Mouse (Mus musculus) WW6 (cell line): ENCODE results near the gene Tle3.

Experiments used
- DNase-seq: peaks from one replicate; pipeline ENCODE4 v3.0.0-alpha.2; 2013; ENCODE audit warnings: low read depth, low spot score

Tle3 gene

GRCm38 (mm10) chr9:61435191-61435989 lies 63.2 kb downstream of the Tle3 start:
- DNase-seq = peak; percentile 42

- no peak for DNase-seq
Observed at GRCm38 (mm10) chr9:61436104-61436503, 63.9 kb downstream of the Tle3 start.

GRCm38 (mm10) chr9:61436761-61437160 lies 64.6 kb downstream of the Tle3 start:
- no peak for DNase-seq

- no peak for DNase-seq
Observed at GRCm38 (mm10) chr9:61439092-61439491, 66.9 kb downstream of the Tle3 start.

DNA sequence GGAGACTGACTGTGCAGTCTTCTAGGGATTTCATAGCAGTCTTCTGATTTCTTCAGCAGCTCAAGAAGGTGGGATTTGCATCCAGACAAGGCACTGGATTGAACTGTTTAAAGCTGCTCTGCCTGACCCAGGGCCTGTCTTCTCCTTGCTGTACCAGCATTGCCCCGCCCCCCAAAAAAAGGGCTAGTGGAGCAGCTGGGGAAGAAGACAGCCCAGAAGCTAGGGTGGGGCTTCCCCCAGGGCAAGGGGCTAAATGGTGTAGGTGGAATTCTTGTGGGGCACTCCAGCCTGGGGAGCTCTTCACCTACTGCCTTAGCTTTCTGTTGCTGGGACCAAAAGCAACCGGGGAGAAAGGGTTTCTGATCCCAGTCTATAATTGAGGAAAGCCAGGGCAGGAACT lies 67.8 kb downstream of the Tle3 start:
- no peak for DNase-seq

DNA sequence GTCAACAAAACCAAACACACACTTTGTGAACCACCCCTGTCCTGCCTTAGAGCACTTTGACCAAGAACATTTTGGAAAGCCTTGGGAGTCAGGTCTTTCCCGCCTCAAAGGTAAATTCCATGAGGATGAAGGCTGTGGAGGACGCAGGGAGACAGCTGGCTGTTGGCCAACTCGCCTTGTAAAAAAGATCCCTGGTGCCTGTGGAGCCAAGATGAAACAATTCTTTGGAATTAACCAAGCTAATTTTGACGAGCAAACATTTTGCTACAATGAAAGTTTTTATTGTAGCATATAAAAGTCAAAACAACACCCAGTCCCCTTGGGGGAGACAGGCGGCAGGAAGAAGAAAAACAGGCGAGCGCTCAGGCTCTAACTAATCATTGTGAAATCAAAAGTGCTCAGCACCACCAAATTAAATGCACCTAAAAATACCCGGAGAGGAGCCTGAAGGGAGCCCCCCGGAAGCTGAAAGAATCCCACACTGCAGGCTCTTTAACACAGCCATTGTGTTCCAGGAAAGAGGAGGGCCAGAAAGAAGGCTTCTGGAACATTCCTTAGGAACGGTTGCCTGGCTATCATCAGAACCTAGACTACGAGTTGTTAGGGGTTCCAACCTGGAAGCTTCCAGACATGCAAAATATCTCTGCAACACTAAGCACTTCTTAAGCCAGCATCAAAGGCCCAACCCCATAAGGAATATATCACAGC lies 69.2 kb downstream of the Tle3 start:
- no peak for DNase-seq

DNA sequence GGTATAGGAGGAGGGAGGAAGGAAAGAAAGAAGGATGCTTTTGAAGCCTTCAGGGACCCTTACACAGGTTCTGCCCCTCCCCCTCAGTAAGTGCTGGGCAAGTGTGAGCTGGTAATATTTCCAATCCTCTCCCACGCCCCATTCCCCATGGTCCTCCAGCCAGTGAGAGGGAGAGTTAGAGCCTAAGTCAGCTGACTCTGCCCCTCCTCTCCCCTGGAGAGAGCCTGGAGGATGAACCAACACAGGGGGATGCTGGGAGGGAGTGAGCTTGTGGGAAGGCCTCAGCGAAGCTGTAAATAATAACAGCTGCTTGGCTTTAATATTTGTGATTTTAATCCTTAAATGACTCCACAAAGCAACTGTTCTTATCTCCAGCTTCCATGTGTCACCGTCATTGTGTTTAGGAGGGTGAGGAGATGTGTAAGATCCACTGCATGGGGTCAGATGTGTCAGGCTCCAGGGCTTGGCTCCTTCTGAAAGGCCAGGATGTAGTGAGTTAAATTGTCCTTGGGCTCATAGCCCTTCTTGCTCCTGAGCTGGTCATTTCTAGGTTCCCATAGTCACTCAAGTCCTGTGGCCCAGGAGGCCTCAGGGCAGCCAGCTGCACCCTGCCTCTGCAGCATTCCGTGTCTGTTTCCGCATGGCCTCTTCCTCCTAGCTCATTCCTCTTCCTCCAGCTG lies 70.9 kb downstream of the Tle3 start:
- no peak for DNase-seq

DNA sequence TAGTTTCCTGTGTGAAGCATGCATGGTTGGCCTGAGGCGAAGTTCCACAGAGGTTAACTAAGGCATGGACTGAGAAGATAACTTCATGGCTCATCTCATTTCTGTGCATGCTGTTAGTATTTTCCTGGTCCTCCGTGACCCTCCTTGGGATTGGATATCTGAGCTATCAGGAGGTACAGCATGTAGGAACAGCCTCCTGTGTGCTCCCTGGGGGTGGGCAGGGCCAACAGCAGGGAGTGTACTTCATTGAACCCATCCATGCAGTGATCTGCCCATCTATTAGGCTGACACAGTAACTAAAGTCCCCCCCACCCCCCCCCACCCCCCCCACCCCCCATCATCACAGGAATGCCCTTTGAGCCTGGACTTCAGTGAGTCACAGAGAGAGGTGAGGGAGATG lies 73.0 kb downstream of the Tle3 start:
- no peak for DNase-seq

GRCm38 (mm10) chr9:61445711-61446222 lies 73.6 kb downstream of the Tle3 start:
- DNase-seq = no peak

DNA sequence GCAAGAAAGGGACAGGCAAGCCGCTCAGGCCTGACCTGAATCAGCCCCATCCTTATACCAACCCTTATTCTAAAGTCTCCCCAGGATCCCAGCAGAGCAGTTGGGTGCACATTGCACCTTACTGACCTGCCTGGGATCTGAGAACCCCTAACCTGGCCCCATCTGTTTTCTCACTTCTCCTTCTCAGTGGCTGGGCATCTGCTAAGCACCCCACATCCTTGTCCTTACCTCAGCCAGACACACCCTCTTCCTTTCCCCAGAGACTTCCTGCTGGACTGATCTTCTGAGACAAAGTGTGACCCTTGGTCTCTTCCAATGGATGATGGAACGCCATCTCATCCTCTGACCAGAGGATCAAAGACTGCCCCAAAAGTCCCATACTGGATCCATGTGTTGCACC lies 74.8 kb downstream of the Tle3 start:
- no peak for DNase-seq

DNA sequence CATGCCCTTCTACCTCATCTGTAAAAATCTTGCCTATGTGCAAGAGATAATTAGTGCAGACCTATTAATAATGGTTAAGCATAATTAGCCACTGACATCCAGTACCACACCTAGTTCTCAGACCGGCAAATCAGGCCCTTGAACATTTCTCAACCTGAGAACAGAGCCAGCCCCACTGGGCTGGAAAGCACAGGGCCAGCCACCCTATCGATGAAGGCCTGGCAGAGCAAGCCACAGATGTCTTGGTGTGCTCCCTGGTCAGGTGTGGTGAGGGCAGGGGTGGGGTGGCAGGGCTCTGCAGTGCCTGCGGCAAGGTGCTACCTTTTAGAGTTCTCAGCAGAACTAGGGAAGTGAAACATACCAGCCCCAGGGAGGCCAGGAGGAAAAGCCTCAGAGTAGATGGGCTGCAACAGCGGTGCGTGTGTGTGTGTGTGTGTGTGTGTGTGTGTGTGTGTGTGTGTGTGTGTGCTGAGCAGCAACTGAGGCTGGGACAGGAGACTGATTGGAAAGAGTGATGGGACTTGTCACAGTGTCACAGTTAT lies 77.3 kb downstream of the Tle3 start:
- DNase-seq = no peak

DNA sequence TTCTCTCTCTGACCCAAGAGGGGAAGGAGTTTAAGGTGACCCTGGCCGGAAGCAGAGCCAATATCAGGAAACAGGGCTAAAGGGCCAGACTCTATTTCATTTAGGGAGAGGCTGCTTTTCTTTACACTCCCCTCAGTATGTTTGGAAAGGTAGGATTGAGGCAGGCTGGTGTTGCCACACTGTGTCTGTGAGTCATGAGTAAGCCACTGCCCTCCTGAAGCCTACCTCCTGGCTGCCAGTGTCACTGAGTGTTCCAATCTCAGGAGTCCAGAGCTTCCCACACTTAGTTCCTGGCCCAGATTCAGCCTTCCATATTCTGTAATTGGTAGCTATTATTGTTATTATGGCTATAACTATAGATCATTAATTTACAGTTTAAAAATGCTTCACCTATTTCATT lies 79.9 kb downstream of the Tle3 start:
- no peak for DNase-seq

DNA sequence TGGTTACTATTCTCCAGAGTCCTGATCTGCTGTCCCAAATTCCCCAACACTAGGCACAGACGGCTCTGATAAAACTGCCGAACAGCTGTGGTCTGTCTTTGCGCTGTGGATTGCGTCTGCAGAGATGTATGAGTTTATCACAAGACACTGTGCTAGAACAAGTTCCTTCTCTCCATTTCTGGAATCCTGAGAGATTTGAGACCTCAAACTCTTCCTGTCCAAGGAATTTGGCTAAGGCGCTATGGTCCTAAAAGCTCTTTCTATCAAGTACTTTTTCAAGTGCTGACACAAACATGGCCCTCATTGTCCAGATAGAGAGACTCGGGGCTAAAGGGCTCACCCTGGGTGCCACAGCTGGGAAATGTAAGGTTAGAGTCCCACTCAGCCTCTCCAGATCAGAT lies 83.7 kb downstream of the Tle3 start:
- DNase-seq = no peak

- no peak for DNase-seq
Observed at GRCm38 (mm10) chr9:61456441-61457161, 84.4 kb downstream of the Tle3 start.

- no peak for DNase-seq
Observed at GRCm38 (mm10) chr9:61457162-61457523, 85.0 kb downstream of the Tle3 start.

DNA sequence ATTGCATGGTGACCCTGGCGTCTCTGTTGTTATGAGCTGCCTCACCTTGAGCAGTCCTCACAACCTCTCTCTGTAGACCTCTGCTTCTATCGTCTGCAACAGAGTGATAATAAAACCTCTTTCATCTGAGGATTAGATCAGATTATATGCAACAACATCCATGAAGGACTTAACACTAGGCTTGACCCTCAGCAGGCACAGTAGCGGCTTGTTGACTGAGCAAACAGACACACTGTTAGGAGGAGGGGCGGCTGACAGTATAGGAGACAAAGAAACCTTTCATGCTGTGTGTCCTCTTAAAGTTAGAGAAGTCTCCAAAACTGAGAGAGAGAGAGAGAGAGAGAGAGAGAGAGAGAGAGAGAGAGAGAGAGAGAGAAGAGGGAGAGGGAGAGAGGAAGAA lies 89.7 kb downstream of the Tle3 start:
- no peak for DNase-seq

GRCm38 (mm10) chr9:61467436-61467835 lies 95.3 kb downstream of the Tle3 start:
- no peak for DNase-seq
